Mouse (Mus musculus) limb, embryonic 12.5 days (tissue): ENCODE measurements around the gene Hmmr. TPM values are rescaled to one million over a fixed set of nuclear protein-coding genes. Genes with fewer than 3 reads are reported as not detected.
A peak's percentile ranks its signal among the peaks of the same experiment; 100 is the strongest.

ENCODE experiments used
- ATAC-seq: fragments of 200-750 bp; cut with Nextera tagmentation; 2 replicates; pipeline ENCODE4 v1.8.0; 2017; ENCODE audit warnings: low read depth, moderate TSS enrichment; ENCODE audit not compliant: insufficient number of reproducible peaks, insufficient read depth, low FRiP score, low TSS enrichment
- H3K27ac ChIP-seq: fragments of 300-500 bp; sonication (generic); 2 replicates; pipeline ENCODE4 v1.5.1; 2016; ENCODE audit warnings: mild to moderate bottlenecking, moderate library complexity
- H3K27me3 ChIP-seq: fragments of 300-500 bp; sonication (generic); 2 replicates; pipeline ENCODE4 v1.6.1; 2016; ENCODE audit warnings: mild to moderate bottlenecking, moderate library complexity
- H3K36me3 ChIP-seq: fragments of 300-500 bp; sonication (generic); 2 replicates; pipeline ENCODE4 v1.6.1; 2016; ENCODE audit warnings: mild to moderate bottlenecking, moderate library complexity
- H3K4me1 ChIP-seq: fragments of 300-500 bp; sonication (generic); replicated peaks from 2 replicates; pipeline ENCODE4 v1.6.1; 2016
- H3K4me2 ChIP-seq: fragments of 300-500 bp; sonication (generic); 2 replicates; pipeline ENCODE4 v1.6.1; 2016; ENCODE audit warnings: mild to moderate bottlenecking, moderate library complexity
- H3K4me3 ChIP-seq: fragments of 300-500 bp; sonication (generic); replicated peaks from 2 replicates; pipeline ENCODE4 v1.5.1; 2016; ENCODE audit warnings: mild to moderate bottlenecking
- H3K9ac ChIP-seq: fragments of 300-500 bp; sonication (generic); replicated peaks from 2 replicates; pipeline ENCODE4 v1.6.1; 2016; ENCODE audit warnings: mild to moderate bottlenecking, moderate library complexity
- H3K9me3 ChIP-seq: fragments of 300-500 bp; sonication (generic); 2 replicates; pipeline ENCODE4 v1.6.1; 2016; ENCODE audit warnings: mild to moderate bottlenecking, moderate library complexity
- WGBS: fragments of 180-500 bp; shearing (Covaris S2); methylation state at CpG from one replicate; pipeline ENCODE4 v1.1.7; 2016; 5-methylcytosine and 5-hydroxymethylcytosine counted together
- polyA plus RNA-seq: library from polyadenylated mRNA; unstranded; fragments of >200 nt; fragmentation: Nextera tagmentation; extraction: Ambion mirVana; gene quantifications from 2 replicates; pipeline ENCODE4 v1.2.1, GENCODE M21; 2016

Gene Hmmr
- polyA plus RNA-seq = 53.9 and 57.0 TPM in 2 replicates

DNA sequence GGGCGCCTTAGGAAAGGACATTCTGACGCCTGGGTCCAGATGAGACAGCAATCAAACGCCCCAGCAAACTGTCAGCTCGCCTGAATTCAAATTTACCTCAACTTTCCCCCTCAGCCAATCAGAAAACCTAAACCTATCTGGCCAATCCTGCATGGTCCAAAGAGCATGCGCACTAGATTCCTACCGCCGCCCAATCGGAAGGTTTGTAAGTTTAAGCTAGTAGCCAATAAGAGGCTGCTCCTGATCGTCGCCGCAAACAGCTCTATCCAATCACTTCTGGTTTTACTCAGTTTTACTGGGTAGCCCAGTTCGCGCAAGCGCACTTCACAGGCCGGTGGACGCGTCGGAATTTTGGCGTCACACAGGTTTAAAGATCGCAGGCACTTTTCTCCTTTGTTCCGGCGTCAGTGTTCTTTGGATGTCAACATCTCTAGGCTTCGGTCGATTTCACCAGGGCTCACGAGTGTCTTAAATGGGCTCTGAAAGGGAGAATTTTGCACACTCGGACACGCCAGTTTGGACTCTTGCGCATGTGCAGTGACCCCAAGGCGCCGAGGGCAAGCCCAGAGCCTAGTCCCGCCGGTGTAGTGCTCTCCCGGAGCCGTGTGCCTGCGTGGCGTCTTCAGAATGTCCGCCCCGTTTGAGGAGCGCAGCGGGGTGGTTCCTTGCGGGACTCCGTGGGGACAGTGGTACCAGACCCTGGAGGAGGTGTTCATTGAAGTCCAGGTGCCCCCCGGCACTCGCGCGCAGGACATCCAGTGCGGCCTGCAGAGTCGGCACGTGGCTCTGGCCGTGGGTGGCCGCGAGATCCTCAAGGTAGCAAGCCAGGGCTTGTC is at the start of gene Hmmr, which contains the start of gene Nudcd2:
Gene Hmmr (minus strand): TSS at position 84 of the 836 bp plus-strand sequence.
Gene Nudcd2 (plus strand): TSS at position 329 of the 836 bp plus-strand sequence.
- under 1% methylated on average over 52 of the region's 52 CpGs for WGBS
- peak within 1 kb of the TSS; percentile 86 for H3K4me3 ChIP-seq
- no peaks in the 10 kb centered on the region for H3K27me3 ChIP-seq
- no peaks in the 10 kb centered on the region for H3K9me3 ChIP-seq
- peak within 1 kb of the TSS; percentile 92 for H3K27ac ChIP-seq
- peak within 1 kb of the TSS; percentile 95 for H3K9ac ChIP-seq
- ATAC-seq = peak; percentile 98
- H3K4me1 ChIP-seq = peaks cover 24% of the 10 kb centered on the region
- peak within 1 kb of the TSS; percentile 85 for H3K4me2 ChIP-seq
- peaks cover 34% of the 10 kb centered on the region for H3K36me3 ChIP-seq

DNA sequence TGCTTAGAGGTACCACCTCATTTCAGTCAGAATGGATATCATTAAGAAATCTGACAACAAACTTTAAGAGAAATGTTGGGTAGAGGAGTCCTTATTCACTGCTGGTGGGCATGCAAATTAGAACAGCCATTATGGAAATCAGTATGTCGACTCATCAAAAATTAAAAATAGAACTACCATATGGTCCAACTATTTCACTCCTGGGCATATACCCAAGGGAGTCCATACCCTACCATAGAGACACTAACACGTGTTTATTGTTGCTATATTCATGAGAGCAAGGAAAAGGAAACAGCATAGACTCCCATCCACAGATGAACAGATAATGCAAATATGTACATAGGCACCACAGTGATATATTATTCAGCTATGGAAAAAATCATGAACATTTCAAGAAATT is 48.6 kb upstream of the Hmmr start:
- Histone ChIP-seq H3K9ac (no peak overlapping the region), H3K9me3 (no peaks in the 10 kb centered on the region), H3K27ac (no peak overlapping the region), H3K4me3 (no peak overlapping the region), H3K36me3 (no peaks in the 10 kb centered on the region), H3K4me1 (no peaks in the 10 kb centered on the region), H3K4me2 (no peak overlapping the region), H3K27me3 (no peaks in the 10 kb centered on the region)
- no peak for ATAC-seq
- WGBS = 78% methylated on average over 2 of the region's 2 CpGs

DNA sequence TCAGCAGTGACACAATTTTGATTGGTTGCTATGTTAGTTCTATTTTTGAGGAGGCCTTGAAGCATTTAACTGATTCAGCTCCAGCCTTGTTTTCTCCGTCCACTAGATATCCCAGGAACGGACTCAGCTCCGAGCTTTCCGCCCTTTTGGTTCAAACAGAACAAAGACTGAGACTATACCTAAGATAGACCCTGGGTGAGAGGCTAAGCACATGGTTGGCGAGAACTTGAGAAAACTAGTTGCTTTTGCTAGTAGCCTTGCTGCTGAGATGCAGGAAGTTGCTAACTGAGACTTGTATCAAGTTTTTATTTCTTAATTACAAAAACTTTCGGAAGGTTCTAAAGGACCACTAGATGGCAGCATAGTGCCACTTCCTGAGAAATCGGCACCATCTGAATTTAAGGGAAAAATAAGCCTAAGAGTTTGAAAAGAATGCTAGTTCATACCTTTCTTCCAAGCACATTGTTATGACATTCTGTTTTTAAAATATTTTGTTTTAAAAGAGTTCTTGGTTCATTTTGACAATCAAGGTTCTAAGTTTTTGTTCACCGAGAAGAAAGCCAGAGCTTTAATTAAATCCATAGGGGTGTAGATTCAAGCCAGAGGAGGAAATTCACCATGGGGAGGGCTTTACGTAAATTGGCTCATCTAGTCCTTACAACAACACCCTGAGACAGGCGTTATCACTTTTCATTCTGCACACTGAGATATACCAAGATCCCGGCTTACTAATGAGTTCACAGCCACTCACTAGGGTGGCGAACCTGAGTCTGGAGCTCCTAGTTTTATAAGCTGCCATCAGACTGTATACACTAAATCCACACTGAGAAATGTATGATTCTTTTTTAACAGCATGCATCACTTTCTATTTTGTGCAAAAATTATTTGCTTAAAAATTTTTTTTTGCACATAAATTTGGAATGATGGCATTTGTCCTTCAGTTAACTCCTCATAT is 42.4 kb upstream of the Hmmr start:
- Histone ChIP-seq H3K27ac (no peak overlapping the region), H3K27me3 (no peaks in the 10 kb centered on the region), H3K9ac (no peak overlapping the region), H3K36me3 (no peaks in the 10 kb centered on the region), H3K4me1 (no peaks in the 10 kb centered on the region), H3K9me3 (no peaks in the 10 kb centered on the region), H3K4me2 (peak overlapping the region; percentile 34), H3K4me3 (no peak overlapping the region)
- no peak for ATAC-seq
- WGBS = 42% methylated on average over 12 of the region's 12 CpGs

DNA sequence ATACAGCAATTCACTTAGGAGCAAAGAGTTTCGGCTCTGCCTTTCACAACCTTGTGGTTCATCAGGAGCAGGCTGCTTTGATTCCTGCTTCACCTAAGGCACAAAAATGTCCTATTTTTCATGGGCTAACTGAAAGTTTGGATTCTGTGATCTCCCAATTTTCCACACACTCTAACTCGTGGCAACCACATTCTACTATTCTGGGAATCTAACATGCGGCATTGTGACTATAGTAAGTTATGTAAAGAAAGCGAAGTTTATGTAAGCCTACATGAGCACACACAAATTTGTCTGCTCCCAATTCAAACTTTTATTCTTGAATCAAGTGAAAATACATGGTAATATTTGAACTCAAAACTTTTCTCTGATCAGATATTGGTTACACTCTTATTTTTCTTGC is 31.5 kb upstream of the Hmmr start:
- no peak overlapping the region for H3K4me3 ChIP-seq
- no peaks in the 10 kb centered on the region for H3K27me3 ChIP-seq
- no peak overlapping the region for H3K27ac ChIP-seq
- WGBS = 83% methylated on average over 4 of the region's 4 CpGs
- no peak overlapping the region for H3K9ac ChIP-seq
- H3K4me2 ChIP-seq = no peak overlapping the region
- no peaks in the 10 kb centered on the region for H3K36me3 ChIP-seq
- no peaks in the 10 kb centered on the region for H3K4me1 ChIP-seq
- ATAC-seq = no peak
- no peaks in the 10 kb centered on the region for H3K9me3 ChIP-seq

DNA sequence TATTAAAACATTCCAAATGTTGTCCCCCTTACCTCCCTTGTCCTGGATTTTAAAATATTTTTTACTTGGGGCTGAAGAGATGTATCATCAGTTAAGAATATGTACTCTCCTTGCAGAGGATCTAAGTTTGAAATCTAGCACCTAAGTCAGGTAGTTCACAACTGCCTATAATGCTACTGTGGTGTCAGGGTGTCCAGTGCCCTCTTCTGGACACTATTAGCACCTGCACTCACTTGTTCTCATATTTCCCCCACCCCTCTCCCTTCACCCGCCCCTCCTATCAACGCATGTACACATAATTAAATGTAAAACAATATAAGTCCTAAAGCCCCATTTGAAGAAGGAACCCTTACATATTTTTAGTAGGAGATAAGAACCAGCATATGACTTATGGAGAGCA is 30.2 kb upstream of the Hmmr start:
- WGBS = 24% methylated on average over 2 of the region's 2 CpGs
- Histone ChIP-seq H3K9ac (no peak overlapping the region), H3K4me2 (no peak overlapping the region), H3K4me1 (no peaks in the 10 kb centered on the region), H3K27me3 (no peaks in the 10 kb centered on the region), H3K4me3 (no peak overlapping the region), H3K27ac (no peak overlapping the region), H3K9me3 (no peaks in the 10 kb centered on the region), H3K36me3 (no peaks in the 10 kb centered on the region)
- no peak for ATAC-seq

DNA sequence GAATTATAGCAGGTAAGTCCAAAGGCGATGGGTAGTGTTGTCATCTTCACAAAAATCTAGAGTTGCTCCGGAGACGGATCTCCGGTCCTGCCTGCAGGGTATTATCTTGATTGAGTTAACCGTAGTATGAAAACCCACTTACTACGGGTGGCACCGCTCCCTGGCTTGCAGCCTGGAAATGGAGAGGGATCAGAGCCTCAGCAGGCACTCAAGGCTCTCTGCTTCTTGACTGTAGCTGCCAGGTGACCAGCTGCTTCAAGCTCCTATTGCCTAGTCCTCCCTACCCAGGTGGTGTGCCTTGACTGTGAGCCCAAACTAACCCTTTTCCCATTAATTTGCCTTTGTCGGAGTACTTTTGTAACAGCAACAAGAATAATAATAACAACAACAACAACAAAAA is 26.7 kb upstream of the Hmmr start:
- Histone ChIP-seq H3K27me3 (no peaks in the 10 kb centered on the region), H3K9me3 (no peaks in the 10 kb centered on the region), H3K4me3 (no peak overlapping the region), H3K4me2 (no peak overlapping the region), H3K4me1 (no peaks in the 10 kb centered on the region), H3K9ac (no peak overlapping the region), H3K36me3 (no peaks in the 10 kb centered on the region), H3K27ac (no peak overlapping the region)
- ATAC-seq = no peak
- WGBS = 87% methylated on average over 8 of the region's 8 CpGs

DNA sequence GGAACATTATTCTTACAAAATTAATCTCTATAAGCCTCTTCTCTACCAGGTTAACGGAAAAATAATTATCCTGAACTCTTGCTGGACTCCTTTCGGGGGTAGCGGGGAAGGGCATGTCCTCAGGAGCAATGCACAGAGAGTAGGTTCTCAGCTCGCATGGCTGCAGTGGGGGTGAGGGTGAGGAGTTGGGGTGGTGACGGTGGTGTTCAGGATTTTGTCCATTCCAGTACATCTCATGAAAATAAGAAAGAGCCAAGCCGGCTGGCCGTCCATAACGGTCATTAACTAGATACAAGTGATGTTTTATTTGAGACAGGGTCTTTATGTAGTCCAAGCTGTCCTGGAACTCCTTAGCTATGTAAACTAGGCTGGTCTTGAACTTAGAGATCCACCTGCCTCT is 22.7 kb upstream of the Hmmr start:
- 85% methylated on average over 8 of the region's 8 CpGs for WGBS
- no peaks in the 10 kb centered on the region for H3K27me3 ChIP-seq
- ATAC-seq = no peak
- peak overlapping the region; percentile 70; the same call in 1 of the 2 replicates for H3K4me3 ChIP-seq
- H3K4me1 ChIP-seq = peaks cover 9% of the 10 kb centered on the region
- H3K9ac ChIP-seq = no peak overlapping the region
- 0 out of 2 replicates have a peak, but pooled peaks cover 3% of the 10 kb centered on the region for H3K36me3 ChIP-seq
- H3K4me2 ChIP-seq = no peak overlapping the region
- H3K9me3 ChIP-seq = no peaks in the 10 kb centered on the region
- H3K27ac ChIP-seq = no peak overlapping the region

DNA sequence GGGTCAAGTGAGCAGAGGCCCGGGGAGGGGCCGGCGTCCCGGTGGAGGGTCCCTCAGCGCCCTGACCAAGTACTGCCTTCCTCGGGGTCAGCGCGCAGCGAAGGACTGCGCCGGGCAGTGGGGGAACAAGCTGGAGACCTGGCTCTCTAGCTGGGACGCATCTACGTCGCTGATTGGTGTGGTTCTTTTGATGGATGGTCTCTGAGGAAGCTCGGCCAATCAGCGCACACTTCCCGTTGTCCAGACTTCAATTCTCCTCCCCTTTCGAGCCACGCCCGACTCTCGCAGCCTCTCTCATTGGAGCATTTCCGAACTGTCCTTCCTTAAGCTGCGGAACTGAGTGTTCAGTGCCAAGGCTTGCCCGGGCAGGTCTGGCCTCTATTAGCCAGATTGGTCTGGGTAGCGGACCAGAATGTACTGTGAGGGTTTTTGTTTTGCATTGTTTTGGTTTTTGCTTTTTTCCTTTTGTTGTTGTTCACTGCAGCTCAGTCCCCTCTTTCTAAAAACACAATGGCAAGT is 21.9 kb upstream of the Hmmr start, which contains the start of gene Ccng1:
Gene Ccng1 (minus strand): TSS at position 203 of the 519 bp plus-strand sequence.
- peak within 1 kb of the TSS; percentile 75 for H3K9ac ChIP-seq
- peak within 1 kb of the TSS; percentile 70 for H3K4me3 ChIP-seq
- H3K4me2 ChIP-seq = peak within 1 kb of the TSS; percentile 76
- no peak within 1 kb of the TSS; the same call in 1 of the 2 replicates for H3K27ac ChIP-seq
- H3K36me3 ChIP-seq = 0 out of 2 replicates have a peak, but pooled peaks cover 7% of the 10 kb centered on the region
- peak; percentile 99 for ATAC-seq
- peaks cover 9% of the 10 kb centered on the region for H3K4me1 ChIP-seq
- no peaks in the 10 kb centered on the region for H3K9me3 ChIP-seq
- no peaks in the 10 kb centered on the region for H3K27me3 ChIP-seq
- WGBS = under 1% methylated on average over 25 of the region's 25 CpGs

DNA sequence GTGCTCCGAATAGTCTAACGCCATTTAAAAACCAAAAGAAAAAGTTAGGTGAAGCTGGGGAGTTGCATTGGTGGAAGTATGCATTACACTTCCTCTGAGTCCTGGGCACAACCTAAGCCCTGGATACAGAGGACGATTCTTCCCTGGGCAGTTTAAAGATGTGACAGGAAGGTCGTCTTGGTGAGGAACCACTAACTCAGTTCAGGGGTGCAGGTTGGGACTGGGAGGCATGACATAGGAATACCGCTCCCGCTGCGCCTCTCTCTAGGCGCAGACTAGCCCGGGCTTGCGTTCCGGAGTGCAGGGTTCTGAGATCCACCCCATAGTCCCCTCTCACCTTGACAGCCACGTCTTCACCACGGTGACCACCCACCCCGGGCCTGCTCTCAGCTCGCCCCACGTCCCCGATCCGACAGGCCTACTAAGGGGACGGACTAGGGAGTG is 21.5 kb upstream of the Hmmr start:
- ATAC-seq = peak; percentile 21; the same call in 1 of the 2 replicates
- no peaks in the 10 kb centered on the region for H3K27me3 ChIP-seq
- peaks cover 9% of the 10 kb centered on the region for H3K4me1 ChIP-seq
- 0 out of 2 replicates have a peak, but pooled peaks cover 7% of the 10 kb centered on the region for H3K36me3 ChIP-seq
- H3K4me3 ChIP-seq = peak overlapping the region; percentile 70
- 3% methylated on average over 19 of the region's 19 CpGs for WGBS
- no peaks in the 10 kb centered on the region for H3K9me3 ChIP-seq
- H3K4me2 ChIP-seq = peak overlapping the region; percentile 76
- H3K9ac ChIP-seq = peak overlapping the region; percentile 75
- no peak overlapping the region; the same call in 1 of the 2 replicates for H3K27ac ChIP-seq

DNA sequence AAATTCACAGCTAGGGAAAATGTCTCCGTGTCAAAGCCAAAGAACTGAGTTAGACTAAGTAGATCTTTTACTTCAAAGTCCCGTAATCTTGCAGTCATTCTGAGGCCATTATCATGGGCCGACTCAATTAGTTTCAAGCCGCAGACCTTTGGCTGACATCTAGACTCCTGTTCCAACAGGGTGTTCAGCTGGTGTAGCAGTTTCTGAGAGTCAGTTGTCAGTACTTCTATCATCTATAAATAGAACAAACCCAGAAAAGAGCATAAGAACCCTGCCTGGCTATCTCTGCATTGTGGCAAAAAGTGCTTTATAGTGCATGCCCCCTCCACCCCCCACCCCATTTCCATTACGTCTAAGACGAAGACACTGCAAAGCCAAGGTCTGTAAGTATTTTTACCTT is 20.6 kb upstream of the Hmmr start:
- Histone ChIP-seq H3K36me3 (0 out of 2 replicates have a peak, but pooled peaks cover 7% of the 10 kb centered on the region), H3K27me3 (no peaks in the 10 kb centered on the region), H3K27ac (no peak overlapping the region), H3K9me3 (no peaks in the 10 kb centered on the region), H3K4me3 (no peak overlapping the region), H3K4me1 (peaks cover 9% of the 10 kb centered on the region), H3K9ac (no peak overlapping the region), H3K4me2 (peak overlapping the region; percentile 76)
- ATAC-seq = no peak
- 74% methylated on average over 6 of the region's 6 CpGs for WGBS
